Mouse (Mus musculus): Measurements from ENCODE around the gene Mccc1. TPM values are rescaled to one million over a fixed set of nuclear protein-coding genes. Genes with fewer than 3 reads are reported as not detected.

Gene Mccc1
- total RNA-seq, 1 experiment from 2014 or later, result 111 TPM

Other genes starting within 250 kb of the Mccc1 start
- 61.0 and 62.1 TPM in 2 replicates for gene Atp11b, start 246.6 kb downstream of the Mccc1 start, total RNA-seq (2021)
- gene Dcun1d1, start 63.2 kb downstream of the Mccc1 start, total RNA-seq (2021), result 75.1 and 76.7 TPM in 2 replicates
- gene Ccdc144b, start 52.9 kb upstream of the Mccc1 start, total RNA-seq (2021), result 0.15 TPM in 1 of 2 replicates, not detected in the other
- gene Acad9, start 65.3 kb upstream of the Mccc1 start, total RNA-seq (2021), result 39.2 and 52.5 TPM in 2 replicates
- 8.0 and 8.6 TPM in 2 replicates for gene D3Ertd254e, start 150.3 kb upstream of the Mccc1 start, total RNA-seq (2021)
- gene Qrfpr, start 221.6 kb upstream of the Mccc1 start, total RNA-seq (2021), result not detected in 2 replicates